Mouse (Mus musculus): ENCODE results near the gene Slc37a1.

Gene Slc37a1

DNA sequence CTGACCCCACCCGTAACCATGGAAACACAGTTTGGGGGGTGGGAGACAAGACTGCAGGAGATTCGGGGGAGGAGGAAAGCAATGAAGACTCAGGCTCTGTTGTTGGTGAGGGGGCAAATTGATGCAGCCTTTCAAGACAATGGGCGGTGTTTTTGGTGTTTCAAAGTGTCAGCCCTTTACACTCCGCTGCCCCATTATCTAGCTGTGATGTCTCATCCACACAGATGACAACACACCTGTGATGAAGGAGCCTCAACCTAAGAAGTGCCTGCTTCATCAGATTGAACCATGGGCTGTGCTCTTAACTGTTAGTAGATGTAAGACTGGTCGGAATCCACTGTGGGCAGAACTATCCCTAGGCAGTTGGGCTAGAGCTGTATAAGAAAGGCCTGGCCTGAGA, 22.8 kb upstream of the Slc37a1 start:
- peaks cover 90% of the 10 kb centered on the region for H3K4me1 ChIP-seq (replicated peaks; ENCODE audit: low read depth, low read length)
- no peaks in the 10 kb centered on the region; the same call in 1 of the 2 replicates for H3K36me3 ChIP-seq (ENCODE audit: insufficient read depth, low read length)
- no peak overlapping the region for H3K4me3 ChIP-seq (replicated peaks; ENCODE audit: low read length)
- no peaks in the 10 kb centered on the region for H3K9me3 ChIP-seq (ENCODE audit: low read length)
- H3K27me3 ChIP-seq (ENCODE audit: insufficient read depth, low read length): no peaks in the 10 kb centered on the region
- no peak for TF ChIP-seq CTCF (conservative IDR thresholded peaks at IDR 0.05; ENCODE audit: low read length)

DNA sequence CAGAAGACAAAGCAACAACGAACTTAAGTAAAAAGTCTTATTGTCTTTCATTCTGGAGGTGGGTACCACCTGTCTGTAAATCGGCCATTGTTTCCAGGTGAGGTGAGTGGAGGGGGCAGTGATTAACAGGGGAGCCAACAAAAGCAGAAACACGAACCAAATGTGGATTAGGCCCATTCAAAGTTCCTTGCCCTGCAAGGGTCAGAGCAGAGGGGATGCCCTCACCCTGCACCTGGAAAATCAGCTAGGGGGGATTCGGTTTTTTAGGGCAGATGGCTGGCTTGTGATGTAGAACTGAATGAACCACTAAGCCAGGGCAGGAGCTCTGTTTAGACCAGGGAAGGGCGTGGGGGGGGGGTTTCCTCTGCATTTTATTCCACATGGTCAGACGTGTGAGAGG, 22.2 kb upstream of the Slc37a1 start:
- Histone ChIP-seq H3K36me3 (ENCODE audit: insufficient read depth, low read length) (no peaks in the 10 kb centered on the region; the same call in 1 of the 2 replicates), H3K4me1 (replicated peaks; ENCODE audit: low read depth, low read length) (peaks cover 92% of the 10 kb centered on the region), H3K27me3 (ENCODE audit: insufficient read depth, low read length) (no peaks in the 10 kb centered on the region), H3K4me3 (replicated peaks; ENCODE audit: low read length) (peak overlapping the region; percentile 50), H3K9me3 (ENCODE audit: low read length) (no peaks in the 10 kb centered on the region)
- TF ChIP-seq CTCF (conservative IDR thresholded peaks at IDR 0.05; ENCODE audit: low read length): no peak
- no peak for TF ChIP-seq POU5F1 (IDR thresholded peaks at IDR 0.05; ENCODE audit: borderline replicate concordance, low read length)
- TF ChIP-seq NANOG (IDR thresholded peaks at IDR 0.05; ENCODE audit: borderline replicate concordance, low read length): no peak

DNA sequence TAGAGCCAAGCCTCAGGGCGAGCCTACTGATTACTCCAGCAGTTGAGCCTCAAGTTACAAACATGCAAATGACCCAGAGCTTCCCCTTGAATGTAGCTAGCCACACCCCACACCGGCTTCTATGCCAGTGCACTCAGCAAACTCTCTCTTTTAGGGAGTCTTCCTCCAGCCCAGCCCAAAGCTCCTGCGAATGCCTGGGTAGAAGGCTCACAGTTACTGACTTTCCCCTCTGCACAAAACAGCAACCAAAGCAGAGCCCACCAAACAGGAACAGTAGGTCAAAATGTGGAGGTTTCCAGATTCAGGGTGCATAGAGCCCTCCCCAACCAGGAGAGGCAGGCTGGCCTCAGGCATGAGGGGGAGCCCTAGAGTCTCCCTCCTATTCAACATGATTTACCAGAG, 21.4 kb upstream of the Slc37a1 start:
- TF ChIP-seq NANOG (IDR thresholded peaks at IDR 0.05; ENCODE audit: borderline replicate concordance, low read length) (no peak; the same call in 1 of the 2 replicates), CTCF (conservative IDR thresholded peaks at IDR 0.05; ENCODE audit: low read length) (no peak), POU5F1 (IDR thresholded peaks at IDR 0.05; ENCODE audit: borderline replicate concordance, low read length) (no peak)

DNA sequence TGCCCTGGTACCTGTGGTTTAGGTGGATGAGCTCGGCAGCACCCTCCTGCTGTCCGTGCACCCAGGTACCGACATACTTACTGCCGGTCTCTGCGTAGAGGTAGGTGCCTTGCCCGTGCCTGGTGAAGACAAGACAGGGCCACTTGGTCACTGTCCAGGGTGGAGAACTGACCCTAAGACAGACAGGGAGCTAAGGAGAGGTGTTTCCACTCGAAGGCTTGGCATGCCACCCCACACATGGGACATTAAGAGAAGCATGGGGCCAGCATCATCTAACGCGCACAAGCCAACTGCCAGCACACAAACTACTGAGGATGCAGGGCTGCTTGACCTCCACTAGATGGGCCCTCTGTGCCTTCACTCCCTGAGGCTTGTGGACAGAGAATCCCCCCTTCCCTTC, 20.8 kb upstream of the Slc37a1 start:
- no peak for TF ChIP-seq CTCF (conservative IDR thresholded peaks at IDR 0.05; ENCODE audit: low read length)
- TF ChIP-seq POU5F1 (IDR thresholded peaks at IDR 0.05; ENCODE audit: borderline replicate concordance, low read length): no peak
- TF ChIP-seq NANOG (IDR thresholded peaks at IDR 0.05; ENCODE audit: borderline replicate concordance, low read length): no peak
- H3K9me3 ChIP-seq (ENCODE audit: low read length): no peaks in the 10 kb centered on the region

More for the DNA sequence above, 21.4 kb upstream of the Slc37a1 start:
- H3K27me3 ChIP-seq (ENCODE audit: insufficient read depth, low read length): no peaks in the 10 kb centered on the region
- peak overlapping the region; percentile 50 for H3K4me3 ChIP-seq (replicated peaks; ENCODE audit: low read length)
- H3K36me3 ChIP-seq (ENCODE audit: insufficient read depth, low read length): no peaks in the 10 kb centered on the region
- peaks cover 92% of the 10 kb centered on the region for H3K4me1 ChIP-seq (replicated peaks; ENCODE audit: low read depth, low read length)
- H3K9me3 ChIP-seq (ENCODE audit: low read length): no peaks in the 10 kb centered on the region

DNA sequence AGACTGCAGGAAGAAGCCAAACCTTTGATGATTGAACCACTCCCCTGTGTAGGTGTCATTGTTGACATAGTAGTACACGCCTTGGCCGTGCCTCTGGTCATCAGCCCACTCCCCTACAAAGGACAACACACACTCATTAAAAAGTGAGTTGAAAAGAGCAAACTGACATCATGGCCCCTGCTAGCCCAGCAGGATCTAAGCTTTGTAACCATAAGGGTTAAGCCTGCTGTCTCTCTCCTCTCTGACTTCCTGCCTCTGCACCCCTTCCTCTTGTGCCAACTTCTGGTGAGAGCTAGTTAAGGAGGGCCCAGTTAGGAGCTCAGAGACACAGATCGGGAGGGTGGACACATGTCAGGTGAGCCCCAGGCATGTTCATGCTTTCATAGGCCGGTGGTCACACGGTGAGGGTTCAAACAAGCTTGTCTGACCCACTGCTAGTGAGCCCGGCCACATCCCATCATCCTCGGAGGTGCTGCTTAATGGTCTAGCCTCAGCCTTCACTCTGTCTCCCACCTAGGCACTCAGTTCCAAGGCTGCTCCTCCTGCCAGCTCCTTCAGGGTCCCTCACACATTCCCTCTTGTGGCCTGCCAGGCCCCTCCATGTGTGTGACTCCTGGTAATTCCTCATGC, 20.2 kb upstream of the Slc37a1 start:
- peak overlapping the region; percentile 50; the same call in 1 of the 2 replicates for H3K4me3 ChIP-seq (replicated peaks; ENCODE audit: low read length)
- H3K9me3 ChIP-seq (ENCODE audit: low read length): no peaks in the 10 kb centered on the region
- TF ChIP-seq CTCF (conservative IDR thresholded peaks at IDR 0.05; ENCODE audit: low read length) (no peak), POU5F1 (IDR thresholded peaks at IDR 0.05; ENCODE audit: borderline replicate concordance, low read length) (no peak), NANOG (IDR thresholded peaks at IDR 0.05; ENCODE audit: borderline replicate concordance, low read length) (no peak)

More for the DNA sequence above, 20.8 kb upstream of the Slc37a1 start:
- H3K4me1 ChIP-seq (replicated peaks; ENCODE audit: low read depth, low read length): peaks cover 91% of the 10 kb centered on the region
- no peaks in the 10 kb centered on the region for H3K36me3 ChIP-seq (ENCODE audit: insufficient read depth, low read length)
- H3K27me3 ChIP-seq (ENCODE audit: insufficient read depth, low read length): no peaks in the 10 kb centered on the region
- peak overlapping the region; percentile 50 for H3K4me3 ChIP-seq (replicated peaks; ENCODE audit: low read length)

DNA sequence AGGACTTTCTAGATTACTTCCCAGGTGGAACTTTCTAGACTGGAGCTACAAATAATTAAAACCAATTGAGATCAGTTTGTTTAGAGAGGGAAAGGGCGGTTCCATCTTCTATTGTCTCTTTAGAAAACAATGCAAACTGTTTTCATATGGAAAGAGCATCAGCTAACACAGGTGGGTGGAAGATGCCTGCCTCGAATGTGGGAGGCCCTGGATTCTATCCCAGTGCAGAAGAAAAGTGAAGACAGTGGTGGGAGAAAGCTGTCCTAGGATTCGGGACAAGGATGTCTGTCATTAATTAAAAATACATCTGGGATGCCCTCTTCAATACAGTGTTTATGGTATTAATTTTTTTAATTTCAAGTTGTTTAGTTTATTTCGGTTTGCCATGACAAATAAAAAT, 19.5 kb upstream of the Slc37a1 start:
- TF ChIP-seq POU5F1 (IDR thresholded peaks at IDR 0.05; ENCODE audit: borderline replicate concordance, low read length): no peak
- TF ChIP-seq CTCF (conservative IDR thresholded peaks at IDR 0.05; ENCODE audit: low read length): no peak
- TF ChIP-seq NANOG (IDR thresholded peaks at IDR 0.05; ENCODE audit: borderline replicate concordance, low read length): no peak
- Histone ChIP-seq H3K36me3 (ENCODE audit: insufficient read depth, low read length) (no peaks in the 10 kb centered on the region), H3K9me3 (ENCODE audit: low read length) (no peaks in the 10 kb centered on the region), H3K4me1 (replicated peaks; ENCODE audit: low read depth, low read length) (peaks cover 92% of the 10 kb centered on the region), H3K4me3 (replicated peaks; ENCODE audit: low read length) (peak overlapping the region; percentile 20; the same call in 1 of the 2 replicates), H3K27me3 (ENCODE audit: insufficient read depth, low read length) (no peaks in the 10 kb centered on the region)

More for the DNA sequence above, 20.2 kb upstream of the Slc37a1 start:
- Histone ChIP-seq H3K27me3 (ENCODE audit: insufficient read depth, low read length) (no peaks in the 10 kb centered on the region), H3K4me1 (replicated peaks; ENCODE audit: low read depth, low read length) (peaks cover 92% of the 10 kb centered on the region), H3K36me3 (ENCODE audit: insufficient read depth, low read length) (no peaks in the 10 kb centered on the region)

DNA sequence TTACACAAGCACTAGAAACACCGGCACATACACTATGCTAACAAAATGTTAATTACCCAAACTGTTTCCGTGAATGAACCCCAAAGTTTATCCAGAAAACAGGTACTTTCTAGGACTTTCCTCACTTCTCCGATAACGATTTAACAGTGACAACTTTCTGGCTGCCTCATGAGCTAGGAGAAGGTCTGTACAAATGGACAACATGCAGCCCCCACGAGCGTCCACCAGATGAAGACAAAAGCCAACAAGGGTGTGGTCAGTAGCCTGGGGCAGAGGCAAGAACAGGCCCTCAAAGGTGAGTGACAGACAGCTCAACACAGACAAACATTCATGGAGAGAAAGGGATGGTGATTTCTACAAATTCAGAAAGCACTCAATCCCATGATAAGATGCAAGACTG, 19.0 kb upstream of the Slc37a1 start:
- Histone ChIP-seq H3K36me3 (ENCODE audit: insufficient read depth, low read length) (no peaks in the 10 kb centered on the region), H3K4me1 (replicated peaks; ENCODE audit: low read depth, low read length) (peaks cover 92% of the 10 kb centered on the region), H3K9me3 (ENCODE audit: low read length) (no peaks in the 10 kb centered on the region), H3K27me3 (ENCODE audit: insufficient read depth, low read length) (no peaks in the 10 kb centered on the region), H3K4me3 (replicated peaks; ENCODE audit: low read length) (peak overlapping the region; percentile 20)
- TF ChIP-seq POU5F1 (IDR thresholded peaks at IDR 0.05; ENCODE audit: borderline replicate concordance, low read length) (no peak), NANOG (IDR thresholded peaks at IDR 0.05; ENCODE audit: borderline replicate concordance, low read length) (no peak), CTCF (conservative IDR thresholded peaks at IDR 0.05; ENCODE audit: low read length) (no peak)

DNA sequence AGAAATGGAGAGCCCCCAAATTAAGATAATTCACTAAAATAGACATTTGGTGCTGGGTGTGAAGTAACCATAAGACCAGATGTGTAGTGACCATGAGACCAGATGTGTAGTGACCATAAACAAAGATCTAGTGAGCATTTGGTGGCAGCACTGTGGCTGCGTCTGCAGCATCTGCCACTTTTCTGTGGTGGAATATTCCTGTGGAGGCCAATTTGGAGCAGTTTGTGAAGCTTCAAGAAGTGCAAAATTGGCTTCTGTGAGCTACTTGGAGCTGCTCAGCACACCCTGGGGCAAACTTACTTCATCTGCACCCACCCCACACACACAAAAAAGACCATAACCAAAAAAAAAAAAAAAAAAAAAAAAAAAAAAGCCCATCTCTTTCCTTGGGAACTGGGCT, 18.6 kb upstream of the Slc37a1 start:
- H3K4me3 ChIP-seq (replicated peaks; ENCODE audit: low read length): peak overlapping the region; percentile 20; the same call in 1 of the 2 replicates
- H3K4me1 ChIP-seq (replicated peaks; ENCODE audit: low read depth, low read length): peaks cover 92% of the 10 kb centered on the region
- no peak for TF ChIP-seq CTCF (conservative IDR thresholded peaks at IDR 0.05; ENCODE audit: low read length)
- no peak for TF ChIP-seq POU5F1 (IDR thresholded peaks at IDR 0.05; ENCODE audit: borderline replicate concordance, low read length)
- no peak for TF ChIP-seq NANOG (IDR thresholded peaks at IDR 0.05; ENCODE audit: borderline replicate concordance, low read length)
- no peaks in the 10 kb centered on the region for H3K9me3 ChIP-seq (ENCODE audit: low read length)
- no peaks in the 10 kb centered on the region for H3K36me3 ChIP-seq (ENCODE audit: insufficient read depth, low read length)
- H3K27me3 ChIP-seq (ENCODE audit: insufficient read depth, low read length): no peaks in the 10 kb centered on the region

DNA sequence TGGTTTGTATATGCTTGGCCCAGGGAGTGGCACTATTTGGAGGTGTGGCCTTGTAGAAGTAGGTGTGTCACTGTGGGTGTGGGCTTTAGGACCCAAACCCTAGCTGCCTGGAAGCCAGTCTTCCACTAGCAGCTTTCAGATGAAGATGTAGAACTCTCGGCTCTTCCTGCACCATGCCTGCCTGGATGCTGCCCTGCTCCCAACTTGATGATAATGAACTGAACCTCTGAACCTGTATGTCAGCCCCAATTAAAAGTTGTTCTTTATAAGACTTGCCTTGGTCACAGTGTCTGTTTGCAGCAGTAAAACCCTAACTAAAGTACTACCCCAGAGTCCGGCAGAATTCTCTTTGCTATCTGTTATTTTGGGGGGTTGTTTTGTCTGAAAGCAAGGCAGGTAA, 16.8 kb upstream of the Slc37a1 start:
- Histone ChIP-seq H3K27me3 (ENCODE audit: insufficient read depth, low read length) (no peaks in the 10 kb centered on the region), H3K4me1 (replicated peaks; ENCODE audit: low read depth, low read length) (peaks cover 78% of the 10 kb centered on the region), H3K9me3 (ENCODE audit: low read length) (no peaks in the 10 kb centered on the region), H3K4me3 (replicated peaks; ENCODE audit: low read length) (no peak overlapping the region), H3K36me3 (ENCODE audit: insufficient read depth, low read length) (no peaks in the 10 kb centered on the region)
- TF ChIP-seq NANOG (IDR thresholded peaks at IDR 0.05; ENCODE audit: borderline replicate concordance, low read length): no peak
- TF ChIP-seq POU5F1 (IDR thresholded peaks at IDR 0.05; ENCODE audit: borderline replicate concordance, low read length): no peak
- TF ChIP-seq CTCF (conservative IDR thresholded peaks at IDR 0.05; ENCODE audit: low read length): no peak
